Mouse (Mus musculus) erythroid progenitor cell, adult 5-6 weeks (primary cell): ENCODE measurements around the gene Hoxb1. TPM values are rescaled to one million over a fixed set of nuclear protein-coding genes. Genes with fewer than 3 reads are reported as not detected.

Source experiments
- ATAC-seq: replicated peaks from 2 replicates; pipeline ENCODE4 v1.8.0; 2016; ENCODE audit warnings: moderate number of reproducible peaks, mild to moderate bottlenecking, moderate TSS enrichment, inconsistent platforms; ENCODE audit not compliant: poor library complexity, low FRiP score, severe bottlenecking
- total RNA-seq, 2 experiments: library from RNA; stranded (forward) in 1 of 2; stranded (reverse) in 1 of 2; fragments of 150-400 nt in 1 of 2; fragments of 186-747, 209-891 nt in 1 of 2; gene quantifications; 2 replicates each; pipeline versions ENCODE4 v1.2.3 to v1.2.4; 2015 to 2017; ENCODE audit warnings: low replicate concordance in 2 of 2

The Hoxb1 gene
- total RNA-seq, 2 experiments from 2014 or later: not detected

- no peak for ATAC-seq
These were observed 17.2 kb upstream of the Hoxb1 start for GRCm38 (mm10) chr11:96348141-96348928.

GRCm38 (mm10) chr11:96348988-96349387 lies 16.6 kb upstream of the Hoxb1 start:
- no peak for ATAC-seq

- no peak for ATAC-seq
These were observed 15.8 kb upstream of the Hoxb1 start for GRCm38 (mm10) chr11:96349491-96350340.

DNA sequence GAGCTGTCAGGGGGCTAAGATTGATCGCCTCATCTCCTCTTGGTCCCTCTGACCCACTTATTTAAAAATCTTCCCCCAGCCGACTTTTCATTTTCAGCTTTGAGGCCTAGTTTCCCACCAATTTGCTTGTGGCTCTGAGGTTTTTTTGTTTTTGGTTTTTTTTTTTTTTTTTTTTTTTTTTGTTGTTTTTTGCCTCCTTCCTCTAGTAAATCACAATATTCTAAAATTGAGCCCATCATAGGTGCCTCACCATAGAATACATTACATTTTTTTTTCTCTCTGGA lies 15.3 kb upstream of the Hoxb1 start, which contains the start of gene Hoxb2:
Gene Hoxb2 (plus strand): TSS at position 185 of the 284 bp plus-strand sequence.
- no peak for ATAC-seq

DNA sequence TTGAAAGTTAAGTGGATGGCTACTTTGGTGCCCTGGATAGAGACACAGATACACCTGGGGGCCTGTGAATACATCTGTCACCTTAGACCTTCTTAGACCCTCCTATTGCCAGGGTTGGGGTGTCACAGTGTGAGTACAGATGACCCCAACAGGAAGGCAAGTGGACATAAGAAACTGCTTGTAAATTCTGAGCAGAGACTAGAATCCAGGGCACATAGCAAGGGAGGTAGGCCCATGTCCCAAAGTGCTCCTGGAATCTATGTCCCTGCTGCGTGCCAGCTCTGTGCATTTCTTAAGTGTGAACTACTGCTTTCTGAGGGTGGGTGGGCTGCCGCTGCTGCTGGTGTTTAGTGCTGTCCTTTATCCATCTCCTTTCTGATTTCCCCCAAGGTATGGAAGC lies 14.8 kb upstream of the Hoxb1 start:
- no peak for ATAC-seq

DNA sequence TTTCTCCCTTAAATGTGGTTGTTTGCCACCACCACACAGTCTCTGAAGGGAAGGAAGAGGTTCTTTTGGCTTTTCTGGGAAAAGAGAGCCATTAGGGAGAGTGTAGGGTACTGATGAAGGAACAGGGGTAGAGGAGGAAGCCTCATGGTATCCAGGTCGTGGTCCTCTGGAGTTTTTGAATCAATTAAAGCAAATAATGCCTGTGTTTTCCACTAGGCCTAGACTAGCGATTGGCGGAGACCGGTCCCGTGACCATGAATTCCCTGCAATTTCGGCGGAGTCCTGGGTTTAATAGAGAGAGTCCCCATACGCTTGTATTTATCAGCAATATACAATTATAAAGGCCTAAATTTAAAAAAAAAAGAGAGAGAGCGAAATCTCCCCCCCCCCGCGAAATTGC lies 14.2 kb upstream of the Hoxb1 start:
- no peak for ATAC-seq

DNA sequence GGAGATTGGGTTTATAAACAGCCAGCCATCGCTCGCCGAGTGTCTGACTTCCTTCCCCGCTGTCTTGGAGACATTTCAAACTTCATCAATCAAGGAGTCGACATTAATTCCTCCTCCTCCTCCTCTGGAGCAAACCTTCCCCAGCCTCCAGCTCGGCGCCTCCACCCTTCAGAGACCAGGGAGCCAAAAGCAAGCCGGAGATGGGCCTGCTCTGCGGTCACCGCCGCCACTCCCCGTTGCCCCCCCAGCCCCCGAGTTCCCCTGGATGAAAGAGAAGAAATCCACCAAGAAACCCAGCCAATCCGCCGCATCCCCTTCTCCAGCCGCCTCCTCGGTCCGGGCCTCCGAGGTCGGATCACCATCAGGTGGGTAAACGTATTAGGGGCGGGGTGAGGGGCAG lies 13.7 kb upstream of the Hoxb1 start:
- no peak for ATAC-seq

GRCm38 (mm10) chr11:96352691-96353521 lies 12.6 kb upstream of the Hoxb1 start:
- ATAC-seq: 0 out of 2 replicates have a peak, but pooled peaks have one; percentile 19

- ATAC-seq: no peak
These were observed 12.1 kb upstream of the Hoxb1 start for GRCm38 (mm10) chr11:96353522-96353841.

GRCm38 (mm10) chr11:96353939-96354338 lies 11.6 kb upstream of the Hoxb1 start:
- no peak for ATAC-seq

- ATAC-seq: peak; percentile 42
These were observed 11.2 kb upstream of the Hoxb1 start for GRCm38 (mm10) chr11:96354376-96354775.

- no peak for ATAC-seq
These were observed 10.7 kb upstream of the Hoxb1 start for GRCm38 (mm10) chr11:96354801-96355311.

GRCm38 (mm10) chr11:96363807-96364206 lies 1.7 kb upstream of the Hoxb1 start:
- ATAC-seq: no peak

DNA sequence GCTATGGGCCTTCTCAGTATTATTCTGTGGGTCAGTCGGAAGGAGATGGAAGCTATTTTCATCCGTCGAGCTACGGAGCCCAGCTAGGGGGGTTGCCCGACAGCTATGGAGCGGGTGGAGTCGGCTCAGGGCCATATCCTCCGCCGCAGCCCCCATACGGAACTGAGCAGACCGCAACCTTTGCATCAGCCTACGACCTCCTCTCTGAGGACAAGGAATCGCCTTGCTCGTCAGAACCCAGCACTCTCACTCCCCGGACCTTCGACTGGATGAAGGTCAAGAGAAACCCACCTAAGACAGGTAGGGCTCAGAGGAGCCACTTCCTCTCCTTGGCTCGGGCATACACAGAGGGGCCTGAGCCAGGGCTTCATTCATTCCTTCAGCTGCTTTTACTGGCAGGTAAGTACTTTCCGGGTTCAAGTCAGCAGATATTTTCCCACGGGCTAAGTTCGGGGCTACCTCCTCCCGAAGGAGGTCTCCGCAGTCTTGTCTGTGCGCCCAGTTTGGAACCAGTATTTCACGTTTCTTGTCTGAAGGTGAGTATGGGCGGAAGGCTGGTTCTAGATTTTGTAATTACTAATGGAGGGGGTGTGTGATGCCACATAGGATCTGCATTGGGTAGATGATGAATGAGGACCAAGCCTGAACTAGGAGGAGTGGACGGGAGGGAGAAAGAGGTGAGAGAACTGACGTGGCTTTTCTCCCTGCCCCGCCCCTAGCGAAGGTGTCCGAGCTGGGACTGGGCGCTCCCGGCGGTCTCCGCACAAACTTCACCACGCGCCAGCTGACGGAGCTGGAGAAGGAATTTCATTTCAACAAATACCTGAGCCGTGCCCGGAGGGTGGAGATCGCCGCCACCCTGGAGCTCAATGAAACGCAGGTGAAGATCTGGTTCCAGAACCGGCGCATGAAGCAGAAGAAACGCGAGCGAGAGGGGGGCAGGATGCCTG lies 815 bp downstream of the Hoxb1 start:
- ATAC-seq: no peak

- no peak for ATAC-seq
These were observed 1.6 kb downstream of the Hoxb1 start for GRCm38 (mm10) chr11:96367141-96367540.

GRCm38 (mm10) chr11:96368686-96369085 lies 3.1 kb downstream of the Hoxb1 start:
- ATAC-seq: no peak

- no peak for ATAC-seq
These were observed 3.6 kb downstream of the Hoxb1 start for GRCm38 (mm10) chr11:96369140-96369539.

GRCm38 (mm10) chr11:96371726-96372125 lies 6.2 kb downstream of the Hoxb1 start:
- no peak for ATAC-seq

- ATAC-seq: no peak
These were observed 7.0 kb downstream of the Hoxb1 start for GRCm38 (mm10) chr11:96372519-96372918.
